Mouse (Mus musculus) spleen, adult 2 months (tissue): ENCODE measurements at regions not wholly inside any gene's neighbourhood (a gene's known extent, or its start where the extent isn't known, plus 50 kb on each side); places are given as distances from the start of the nearest gene placed in this dataset.

Source experiments
- CTCF ChIP-seq: fragments of 200-500 bp; IDR thresholded peaks from 2 replicates; pipeline ENCODE4 v1.5.1; 2011; ENCODE audit warnings: mild to moderate bottlenecking, inconsistent platforms; ENCODE audit not compliant: insufficient read depth, insufficient read length, insufficient replicate concordance; ENCODE audit errors: extremely low read depth
- POLR2A ChIP-seq: fragments of 200-500 bp; IDR thresholded peaks from 2 replicates; pipeline ENCODE4 v1.6.1; 2011; ENCODE audit warnings: low read depth, low read length, inconsistent platforms

GRCm38 (mm10) chr12:25590262-25590661, 493.3 kb upstream of the Id2 start:
- no peak for TF ChIP-seq CTCF
- no peak for TF ChIP-seq POLR2A
